Mouse (Mus musculus): ENCODE data around the gene Pafah1b1. TPM values are rescaled to one million over a fixed set of nuclear protein-coding genes. Genes with fewer than 3 reads are reported as not detected.

Pafah1b1 gene
- total RNA-seq, 2 experiments from 2014 or later = 206 to 224 TPM

DNA sequence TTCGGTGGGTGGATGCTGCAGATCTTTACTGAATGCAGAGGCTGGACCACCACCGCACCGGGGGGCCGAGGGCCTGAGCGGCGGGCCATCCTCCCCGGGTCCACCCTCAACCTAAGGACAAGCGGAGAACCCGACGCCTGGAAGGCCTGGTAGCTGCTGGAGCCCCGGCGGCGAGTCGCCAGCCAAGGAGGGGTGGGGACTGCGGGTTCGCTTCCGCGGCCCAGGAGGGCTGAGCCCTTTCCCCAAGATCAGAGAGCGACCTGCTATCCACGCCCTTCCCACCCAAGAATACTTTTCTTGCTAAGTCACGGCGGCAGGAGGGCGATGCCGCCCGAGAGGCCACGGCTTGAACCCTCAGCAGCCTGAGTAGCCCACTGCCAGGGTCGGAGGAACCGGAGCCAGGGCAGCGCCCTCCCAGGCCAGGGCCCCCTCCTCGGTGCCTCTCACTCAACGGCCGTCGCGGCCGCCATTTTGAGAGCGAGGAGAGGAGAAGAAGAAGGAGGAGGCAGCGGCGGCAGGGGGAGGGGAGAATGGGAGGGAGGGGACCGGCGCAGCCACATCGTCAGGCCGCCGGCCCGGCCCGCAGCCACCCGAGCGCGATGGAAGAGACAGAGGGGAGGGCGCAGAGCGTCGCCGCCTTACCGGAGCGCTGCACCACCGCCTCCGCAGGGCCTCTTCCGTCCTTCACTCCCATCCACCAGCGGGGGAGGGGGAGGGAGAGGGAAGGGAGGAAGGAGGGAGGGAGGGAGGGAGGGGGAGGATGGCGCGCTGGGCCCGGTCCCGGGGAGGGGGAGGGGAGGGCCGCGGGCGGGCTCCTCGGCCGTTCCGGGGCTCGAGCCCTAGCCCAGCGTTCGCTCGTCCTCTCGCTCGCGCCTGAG is 874 bp downstream of the Pafah1b1 start:
- intact Hi-C loops (cut with DNase I) = loop anchor here (2.0 to 5.0 kb wide), 4 partner anchors 36 to 109 kb away; partner anchors contain the start of genes Cluh, Mettl16 and Mnt
- peak; percentile 71 for DNase-seq (ENCODE audit: low spot score)

- intact Hi-C loops (cut with DNase I) = loop anchor here (5.0 kb wide), 3 partner anchors 35 to 110 kb away; partner anchors contain the start of genes Mettl16 and Mnt
- DNase-seq (ENCODE audit: low spot score) = no peak
These were observed 2.5 kb downstream of the Pafah1b1 start for GRCm38 (mm10) chr11:74721971-74722370.

GRCm38 (mm10) chr11:74721141-74721540 is 3.3 kb downstream of the Pafah1b1 start:
- no peak for DNase-seq (ENCODE audit: low spot score)
- intact Hi-C loops (cut with DNase I) = loop anchor here (5.0 kb wide), 3 partner anchors 34 to 111 kb away; partner anchors contain the start of genes Mettl16 and Mnt

DNA sequence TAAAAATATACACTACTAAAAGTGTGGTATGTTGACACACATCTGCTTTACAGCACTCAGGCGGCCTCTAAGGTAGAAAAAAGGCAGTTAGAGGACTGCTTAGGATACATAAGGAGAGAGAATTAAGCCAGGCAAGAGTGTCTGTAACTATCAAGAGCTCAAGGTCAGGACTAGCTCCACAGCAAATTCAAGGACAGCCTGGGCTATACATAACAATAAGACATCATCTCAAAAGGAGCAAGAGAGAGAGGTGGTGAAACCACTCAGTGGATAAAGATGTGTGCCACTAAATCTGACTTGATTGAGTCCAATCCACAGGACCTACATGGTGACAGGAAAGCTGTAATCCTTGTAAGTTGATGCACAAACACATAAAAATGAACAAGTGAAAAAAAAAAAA is 3.8 kb downstream of the Pafah1b1 start:
- intact Hi-C loops (cut with DNase I) = loop anchor here (5.0 kb wide), 3 partner anchors 33 to 112 kb away; partner anchors contain the start of genes Mettl16 and Mnt
- DNase-seq (ENCODE audit: low spot score) = no peak

DNA sequence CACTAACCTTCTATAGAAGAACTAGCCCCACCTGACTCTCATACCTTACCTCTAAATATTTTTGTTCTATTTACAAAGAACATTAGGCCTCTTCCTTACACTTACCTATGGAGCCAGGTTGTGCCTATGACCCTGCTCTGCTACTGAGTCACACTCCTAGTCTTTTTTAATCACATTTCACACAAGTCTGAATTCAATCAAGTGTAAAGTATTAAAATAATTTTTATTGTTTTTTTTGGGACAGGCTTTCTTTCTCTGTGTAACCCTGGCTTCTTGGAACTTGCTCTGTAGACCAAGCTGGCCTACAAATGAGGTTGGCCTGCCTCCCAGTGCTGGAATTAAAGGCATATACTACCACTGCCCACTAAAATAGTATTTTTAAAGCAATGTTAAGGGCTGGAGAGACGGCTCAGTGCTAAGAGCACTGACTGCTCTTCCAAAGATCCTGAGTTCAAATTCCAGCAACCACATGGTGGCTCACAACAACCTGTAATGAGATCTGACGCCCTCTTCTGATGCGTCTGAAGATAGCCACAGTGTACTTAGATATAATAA is 8.4 kb downstream of the Pafah1b1 start:
- no peak for DNase-seq (ENCODE audit: low spot score)
- intact Hi-C loops (cut with DNase I) = no loop called here

- intact Hi-C loops (cut with DNase I) = no loop called here
- no peak for DNase-seq (ENCODE audit: low spot score)
These were observed 13.8 kb downstream of the Pafah1b1 start for GRCm38 (mm10) chr11:74710671-74711070.

GRCm38 (mm10) chr11:74708781-74709180 is 15.7 kb downstream of the Pafah1b1 start:
- no peak for DNase-seq (ENCODE audit: low spot score)
- intact Hi-C loops (cut with DNase I) = no loop called here

DNA sequence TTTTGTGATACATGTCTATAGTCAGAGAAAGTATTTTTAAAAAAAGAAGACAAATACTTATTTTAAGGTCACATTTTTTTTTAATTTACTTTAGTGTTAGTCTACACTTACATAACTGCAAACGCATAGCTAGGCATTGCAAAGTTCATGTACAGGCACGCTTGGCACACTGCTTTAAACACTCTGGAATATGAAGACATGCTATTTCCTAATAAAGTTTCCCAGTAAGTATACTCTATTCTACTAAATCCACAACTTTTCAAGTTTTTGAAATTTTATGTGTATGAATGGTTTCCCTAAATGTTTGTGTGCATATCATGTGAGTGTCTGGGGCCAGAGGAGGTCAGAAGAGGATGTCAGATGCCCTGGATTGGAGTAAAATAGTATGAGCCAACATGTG is 20.4 kb downstream of the Pafah1b1 start:
- DNase-seq (ENCODE audit: low spot score) = no peak
- intact Hi-C loops (cut with DNase I) = no loop called here

DNA sequence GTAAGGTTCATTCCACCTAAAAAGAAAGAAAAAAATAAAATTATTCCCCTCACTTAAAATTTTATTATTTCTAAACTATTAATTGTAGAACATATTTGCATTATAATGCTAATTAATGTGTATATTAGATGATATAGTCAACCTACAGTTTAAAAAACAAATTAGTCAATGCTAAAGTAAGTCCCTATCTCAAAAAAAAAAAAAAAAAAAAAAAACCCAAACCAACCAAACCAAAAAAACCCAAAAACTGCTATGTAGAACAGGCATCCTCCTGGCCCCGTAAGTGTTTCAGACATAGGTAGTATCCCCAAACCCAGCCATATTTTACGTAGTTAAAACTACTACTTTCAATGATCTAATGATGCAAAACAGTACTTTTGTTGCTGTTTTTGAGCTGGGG is 25.0 kb downstream of the Pafah1b1 start:
- DNase-seq (ENCODE audit: low spot score) = no peak
- intact Hi-C loops (cut with DNase I) = loop anchor here (5.0 kb wide), 1 partner anchor 73 kb away; the partner anchor contains the start of gene Mettl16

- DNase-seq (ENCODE audit: low spot score) = no peak
- intact Hi-C loops (cut with DNase I) = no loop called here
These were observed 32.3 kb downstream of the Pafah1b1 start for GRCm38 (mm10) chr11:74692151-74692550.

DNA sequence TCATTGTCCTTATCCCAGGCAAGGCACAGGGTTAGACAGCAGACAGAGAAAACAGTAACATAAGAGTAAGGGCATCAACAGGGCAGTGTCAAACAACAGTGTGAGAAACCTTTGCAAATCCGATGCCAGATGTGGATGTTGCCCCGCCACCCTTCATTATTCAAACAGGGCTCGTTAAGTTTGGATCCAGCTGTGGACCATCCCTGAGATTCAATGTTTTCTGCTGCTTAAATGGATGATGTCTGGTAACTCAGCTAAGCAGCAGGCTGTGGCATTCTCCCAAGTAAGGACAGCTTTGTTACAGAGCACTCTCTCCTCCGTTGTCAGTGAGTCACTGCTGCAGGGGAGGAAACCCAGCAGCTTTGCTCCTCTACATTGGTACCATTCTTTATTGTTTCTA is 49.3 kb downstream of the Pafah1b1 start:
- intact Hi-C loops (cut with DNase I) = no loop called here
- no peak for DNase-seq (ENCODE audit: low spot score)

- no peak for DNase-seq (ENCODE audit: low spot score)
- intact Hi-C loops (cut with DNase I) = no loop called here
These were observed 49.8 kb downstream of the Pafah1b1 start for GRCm38 (mm10) chr11:74674713-74675112.

- intact Hi-C loops (cut with DNase I) = no loop called here
- DNase-seq (ENCODE audit: low spot score) = no peak
These were observed 50.9 kb downstream of the Pafah1b1 start for GRCm38 (mm10) chr11:74673561-74673960.

- no peak for DNase-seq (ENCODE audit: low spot score)
- intact Hi-C loops (cut with DNase I) = no loop called here
These were observed 51.5 kb downstream of the Pafah1b1 start for GRCm38 (mm10) chr11:74672901-74673513.

DNA sequence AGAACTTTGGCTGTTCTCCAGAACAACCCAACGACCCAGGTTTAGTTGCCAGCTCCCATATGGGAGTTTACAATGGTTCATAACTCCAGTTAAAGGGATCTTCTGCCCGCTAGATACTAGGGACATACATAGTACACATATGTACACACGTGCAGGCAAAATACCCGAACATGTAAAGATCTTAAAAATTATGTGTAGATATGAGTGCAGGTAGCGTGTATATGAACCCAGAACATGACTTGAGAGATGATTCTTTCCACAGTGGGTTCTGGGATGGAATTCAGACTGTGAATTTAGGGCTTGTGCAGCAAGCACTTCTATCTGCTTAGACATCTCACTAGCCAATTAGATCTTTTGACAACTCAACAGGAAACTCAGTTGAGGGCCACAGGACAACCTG is 52.6 kb downstream of the Pafah1b1 start:
- no peak for DNase-seq (ENCODE audit: low spot score)
- intact Hi-C loops (cut with DNase I) = no loop called here

DNA sequence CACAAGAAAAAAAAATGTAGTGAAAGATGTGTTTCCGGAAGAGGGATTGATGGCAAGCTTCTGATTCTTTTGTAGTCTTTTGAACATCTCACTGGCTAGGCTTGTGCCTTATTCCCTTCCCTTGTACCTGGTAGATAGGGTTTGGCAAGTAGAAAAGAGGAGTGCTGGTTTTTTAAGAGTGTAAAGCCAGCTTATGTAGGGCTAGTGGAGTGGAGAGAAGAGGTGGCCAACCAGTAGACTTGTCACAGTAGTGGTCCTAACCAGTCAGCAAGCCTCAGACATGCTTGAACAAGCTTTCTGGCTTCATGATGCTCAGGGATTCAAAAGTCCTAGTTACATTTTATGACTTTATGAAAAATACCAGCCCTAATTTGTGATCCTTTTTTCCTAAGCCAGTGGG is 53.5 kb downstream of the Pafah1b1 start:
- DNase-seq (ENCODE audit: low spot score) = no peak
- intact Hi-C loops (cut with DNase I) = no loop called here

DNA sequence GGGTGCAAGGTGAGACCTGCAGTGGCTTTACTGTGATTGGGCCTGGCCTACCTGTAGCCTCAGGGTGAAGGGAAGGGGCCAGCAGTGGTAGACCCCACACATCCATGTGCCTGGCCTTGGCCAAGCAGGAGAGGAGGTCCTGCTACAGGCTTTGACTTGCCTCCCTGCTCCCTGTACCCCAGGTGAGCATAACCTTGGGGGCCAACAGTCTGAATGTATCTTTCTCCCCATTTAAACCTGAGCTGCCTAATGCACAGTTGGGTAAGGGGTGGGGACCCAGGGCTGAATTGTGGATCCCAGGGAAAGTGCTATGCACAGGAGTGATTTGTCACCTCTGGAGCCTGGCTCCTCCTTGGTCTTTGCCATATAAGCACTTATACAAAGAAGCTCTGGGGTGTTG is 54.3 kb downstream of the Pafah1b1 start:
- DNase-seq (ENCODE audit: low spot score) = no peak
- intact Hi-C loops (cut with DNase I) = no loop called here

GRCm38 (mm10) chr11:74668971-74669370 is 55.5 kb downstream of the Pafah1b1 start:
- intact Hi-C loops (cut with DNase I) = no loop called here
- DNase-seq (ENCODE audit: low spot score) = no peak

GRCm38 (mm10) chr11:74668466-74668865 is 56.0 kb downstream of the Pafah1b1 start:
- DNase-seq (ENCODE audit: low spot score) = no peak
- intact Hi-C loops (cut with DNase I) = no loop called here

DNA sequence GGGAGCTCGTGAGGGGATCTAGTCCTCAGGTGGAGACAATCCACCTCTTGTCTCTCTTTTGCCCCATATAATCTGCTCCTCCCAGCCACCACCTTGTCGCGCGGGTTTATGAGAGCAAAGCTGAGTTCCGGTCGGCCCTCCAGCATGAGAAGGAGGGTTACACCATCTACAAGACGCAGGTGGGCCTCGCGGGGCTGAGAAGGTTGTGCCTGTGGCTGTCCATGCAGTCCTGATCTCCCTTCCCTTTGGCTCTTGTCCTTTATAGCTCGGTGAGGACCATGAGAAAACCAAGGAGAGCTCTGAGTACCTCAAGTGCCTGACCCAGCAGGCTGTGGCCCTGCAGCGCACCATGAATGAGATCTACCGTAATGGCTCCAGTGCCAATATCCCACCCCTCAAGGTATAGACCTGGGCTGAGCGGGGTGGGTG is 56.9 kb downstream of the Pafah1b1 start:
- intact Hi-C loops (cut with DNase I) = no loop called here

More for the DNA sequence above, 56.9 kb downstream of the Pafah1b1 start:
- no peak for DNase-seq (ENCODE audit: low spot score)
